Mouse (Mus musculus) heart, postnatal 0 days (tissue): ENCODE data around the gene Ncln. TPM values are rescaled to one million over a fixed set of nuclear protein-coding genes. Genes with fewer than 3 reads are reported as not detected.

Source experiments
- ATAC-seq: fragments of 200-750 bp; cut with Nextera tagmentation; 2 replicates; pipeline ENCODE4 v1.8.0; 2017; ENCODE audit warnings: low read depth, moderate number of reproducible peaks, moderate library complexity; ENCODE audit not compliant: insufficient read depth
- DNase-seq: peaks from one replicate; pipeline ENCODE4 v3.0.0-alpha.2; 2016; ENCODE audit warnings: low spot score
- H3K27ac ChIP-seq: fragments of 300-500 bp; sonication (generic); 2 replicates; pipeline ENCODE4 v1.5.1; 2014; ENCODE audit warnings: low read depth, mild to moderate bottlenecking
- H3K27me3 ChIP-seq: fragments of 300-500 bp; sonication (generic); 2 replicates; pipeline ENCODE4 v1.6.1; 2014; ENCODE audit warnings: low read length, mixed read lengths; ENCODE audit not compliant: control insufficient read depth, insufficient read depth
- H3K36me3 ChIP-seq: fragments of 300-500 bp; sonication (generic); replicated peaks from 2 replicates; pipeline ENCODE4 v1.6.1; 2014; ENCODE audit warnings: low read length, mixed read lengths; ENCODE audit not compliant: control insufficient read depth, insufficient read depth
- H3K4me1 ChIP-seq: fragments of 300-500 bp; sonication (generic); 2 replicates; pipeline ENCODE4 v1.6.1; 2014; ENCODE audit warnings: antibody characterized with exemption; ENCODE audit not compliant: control insufficient read depth, insufficient read depth
- H3K4me2 ChIP-seq: fragments of 300-500 bp; sonication (generic); 2 replicates; pipeline ENCODE4 v1.6.1; 2014; ENCODE audit warnings: low read depth, mild to moderate bottlenecking, low read length, moderate library complexity
- H3K4me3 ChIP-seq: fragments of 300-500 bp; sonication (generic); 2 replicates; pipeline ENCODE4 v1.5.1; 2014; ENCODE audit warnings: low read depth, low read length
- H3K9ac ChIP-seq: fragments of 300-500 bp; sonication (generic); replicated peaks from 2 replicates; pipeline ENCODE4 v1.6.1; 2014; ENCODE audit warnings: low read depth, low read length, mixed read lengths
- H3K9me3 ChIP-seq: fragments of 300-500 bp; sonication (generic); replicated peaks from 2 replicates; pipeline ENCODE4 v1.6.1; 2016; ENCODE audit warnings: low read length; ENCODE audit not compliant: control insufficient read depth
- CTCF ChIP-seq: IDR thresholded peaks from 2 replicates; pipeline ENCODE4 v1.5.1; 2016; ENCODE audit warnings: antibody characterized with exemption, control low read depth, low read depth
- EP300 ChIP-seq: IDR thresholded peaks from 2 replicates; pipeline ENCODE4 v1.6.1; 2016; ENCODE audit warnings: antibody characterized with exemption, low read depth
- WGBS: fragments of 180-500 bp; shearing (Covaris S2); extraction: QIAGEN DNeasy Blood & Tissue Kit; methylation state at CpG from one replicate; pipeline ENCODE4 v1.1.7; 2014; 5-methylcytosine and 5-hydroxymethylcytosine counted together
- polyA plus RNA-seq: library from polyadenylated mRNA; unstranded; fragments of >200 nt; fragmentation: Nextera tagmentation; extraction: Ambion mirVana; gene quantifications from 2 replicates; pipeline ENCODE4 v1.2.1, GENCODE M21; 2015
- total RNA-seq: library from RNA; depleted of rRNA; stranded (reverse); fragments of >200 nt; gene quantifications from 2 replicates; pipeline ENCODE4 v1.2.3, GENCODE M21; 2014; ENCODE audit warnings: low replicate concordance

The Ncln gene
- total and polyA plus RNA-seq, 2 experiments from 2014 or later = 30.5 to 91.5 TPM

GRCm38 (mm10) chr10:81501863-81502262 is 5.7 kb upstream of the Ncln start:
- TF ChIP-seq CTCF (no peak), EP300 (no peak)
- Histone ChIP-seq H3K27ac (no peak overlapping the region), H3K9ac (no peak overlapping the region), H3K36me3 (no peaks in the 10 kb centered on the region), H3K9me3 (no peaks in the 10 kb centered on the region), H3K27me3 (peaks cover 13% of the 10 kb centered on the region; the same call in 1 of the 2 replicates), H3K4me3 (no peak overlapping the region), H3K4me2 (no peak overlapping the region), H3K4me1 (no peaks in the 10 kb centered on the region)
- DNase-seq (no peak), ATAC-seq (no peak)
- WGBS = 80% methylated on average over 5 of the region's 5 CpGs

- H3K4me3 ChIP-seq = no peak within 1 kb of the TSS
These were observed 3.8 kb upstream of the Ncln start, which contains the start of gene S1pr4 for GRCm38 (mm10) chr10:81500032-81500431. S1pr4 (minus strand) TSS chr10:81500132.

GRCm38 (mm10) chr10:81499250-81499901 is 3.2 kb upstream of the Ncln start:
- Histone ChIP-seq H3K36me3 (no peaks in the 10 kb centered on the region), H3K27ac (no peak overlapping the region; the same call in 1 of the 2 replicates), H3K4me3 (no peak overlapping the region), H3K4me1 (peaks cover 13% of the 10 kb centered on the region), H3K9me3 (no peaks in the 10 kb centered on the region), H3K27me3 (peaks cover 13% of the 10 kb centered on the region; the same call in 1 of the 2 replicates), H3K4me2 (peak overlapping the region; percentile 25; the same call in 1 of the 2 replicates), H3K9ac (no peak overlapping the region)
- TF ChIP-seq EP300 (no peak), CTCF (no peak)
- DNase-seq = no peak
- WGBS = 58% methylated on average over 23 of the region's 23 CpGs
- ATAC-seq = no peak

More at GRCm38 (mm10) chr10:81500032-81500431, 3.8 kb upstream of the Ncln start, which contains the start of gene S1pr4:
- peaks cover 13% of the 10 kb centered on the region; the same call in 1 of the 2 replicates for H3K27me3 ChIP-seq
- peak within 1 kb of the TSS; percentile 25; the same call in 1 of the 2 replicates for H3K4me2 ChIP-seq
- WGBS = 85% methylated on average over 3 of the region's 3 CpGs
- ATAC-seq = no peak
- H3K9me3 ChIP-seq = no peaks in the 10 kb centered on the region
- no peak for TF ChIP-seq EP300
- TF ChIP-seq CTCF = no peak
- no peak for DNase-seq
- no peak within 1 kb of the TSS for H3K9ac ChIP-seq
- H3K27ac ChIP-seq = no peak within 1 kb of the TSS; the same call in 1 of the 2 replicates
- peaks cover 8% of the 10 kb centered on the region for H3K4me1 ChIP-seq
- H3K36me3 ChIP-seq = no peaks in the 10 kb centered on the region

- H3K4me3 ChIP-seq = no peak overlapping the region
- no peaks in the 10 kb centered on the region for H3K36me3 ChIP-seq
- H3K27me3 ChIP-seq = 0 out of 2 replicates have a peak, but pooled peaks cover 8% of the 10 kb centered on the region
- no peak for DNase-seq
- TF ChIP-seq CTCF (no peak), EP300 (no peak)
- no peaks in the 10 kb centered on the region for H3K9me3 ChIP-seq
- H3K4me2 ChIP-seq = no peak overlapping the region; the same call in 1 of the 2 replicates
- no peak overlapping the region; the same call in 1 of the 2 replicates for H3K27ac ChIP-seq
- peaks cover 13% of the 10 kb centered on the region for H3K4me1 ChIP-seq
- no peak overlapping the region for H3K9ac ChIP-seq
- WGBS = 80% methylated on average over 38 of the region's 38 CpGs
- ATAC-seq = no peak
These were observed 2.4 kb upstream of the Ncln start for GRCm38 (mm10) chr10:81498316-81499249.
